Mouse (Mus musculus): ENCODE results near the gene Hist1h2bh.
"Not testable (repeated sequence)": the region's sequence is repeated elsewhere in the genome, so short reads cannot be mapped to it uniquely, and the experiment has no call there.

Hist1h2bh gene

DNA sequence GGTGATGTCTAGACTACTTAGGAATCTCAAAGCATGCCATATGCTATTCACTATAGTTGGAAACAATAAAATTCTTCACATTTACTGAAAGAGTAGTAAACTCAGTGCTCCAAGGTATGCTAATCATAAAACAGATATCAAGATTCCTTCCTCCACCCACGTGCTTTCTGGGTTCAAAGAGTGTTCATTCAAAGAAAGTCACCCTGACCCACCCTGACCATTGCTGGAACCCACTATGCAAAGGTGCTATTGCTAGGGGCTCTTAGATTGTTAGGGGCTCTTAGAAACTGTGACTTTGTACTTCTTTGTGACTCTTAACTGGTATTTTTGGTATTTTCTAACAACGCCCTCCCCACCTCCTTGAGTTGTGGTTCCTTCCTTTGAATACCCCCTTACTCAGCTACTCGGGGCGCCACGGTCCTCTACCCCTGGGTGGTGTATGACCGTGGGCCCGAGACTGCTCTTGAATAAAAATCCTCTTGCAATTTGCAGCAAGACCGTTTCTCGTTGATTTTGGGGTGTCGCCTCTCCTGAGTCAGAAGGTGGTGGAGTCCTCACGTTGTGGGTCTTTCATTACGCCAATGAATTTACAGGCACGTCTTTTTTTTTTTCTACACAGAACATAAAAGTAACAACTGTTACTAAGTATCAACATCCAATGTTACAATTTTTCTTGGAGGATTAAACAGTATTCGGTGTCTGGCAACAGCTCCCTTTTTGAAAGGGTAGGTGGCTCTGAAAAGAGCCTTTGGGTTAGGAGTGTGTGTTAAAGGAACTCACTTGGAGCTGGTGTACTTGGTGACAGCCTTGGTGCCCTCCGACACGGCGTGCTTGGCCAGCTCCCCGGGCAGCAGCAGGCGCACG is 30.1 kb upstream of the Hist1h2bh start:
- not testable (repeated sequence) for DNase-seq

DNA sequence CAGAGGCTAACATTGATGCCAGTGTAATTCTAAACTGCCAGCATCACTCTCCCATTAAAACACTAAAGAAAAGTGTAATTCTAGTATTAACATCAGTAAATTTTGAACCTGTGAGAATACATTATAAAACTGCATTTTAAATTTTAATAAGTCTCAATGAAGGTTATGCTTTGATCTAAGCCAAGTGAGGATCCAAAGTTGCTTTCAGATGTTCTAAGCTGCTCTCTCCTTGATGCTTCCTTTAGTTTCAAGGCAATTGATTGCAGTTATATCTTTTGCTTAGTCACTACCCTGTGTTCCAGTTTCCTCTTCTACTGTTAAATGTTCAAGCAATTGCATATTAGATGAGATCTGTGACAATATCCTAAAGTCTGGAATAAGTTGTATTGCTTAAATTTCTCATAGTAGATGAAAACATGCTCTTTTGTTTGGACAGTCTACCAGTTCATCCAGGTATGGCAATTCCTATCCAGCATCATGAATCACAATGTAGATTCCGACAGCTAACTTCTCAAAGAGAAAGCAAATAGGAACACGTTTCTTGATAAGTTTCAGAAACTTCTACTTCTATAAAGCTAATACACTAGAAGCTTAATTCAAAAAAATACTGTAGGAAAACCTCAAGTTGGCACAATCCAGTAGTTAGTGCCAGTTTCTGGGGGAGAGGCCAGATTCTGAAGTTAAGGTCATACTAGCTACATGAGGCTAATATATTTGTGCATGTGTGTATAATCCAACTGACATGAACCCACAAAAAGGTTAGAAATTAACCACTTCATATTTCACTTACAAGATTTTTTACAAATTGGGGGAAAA is 29.2 kb upstream of the Hist1h2bh start:
- no peak for DNase-seq

DNA sequence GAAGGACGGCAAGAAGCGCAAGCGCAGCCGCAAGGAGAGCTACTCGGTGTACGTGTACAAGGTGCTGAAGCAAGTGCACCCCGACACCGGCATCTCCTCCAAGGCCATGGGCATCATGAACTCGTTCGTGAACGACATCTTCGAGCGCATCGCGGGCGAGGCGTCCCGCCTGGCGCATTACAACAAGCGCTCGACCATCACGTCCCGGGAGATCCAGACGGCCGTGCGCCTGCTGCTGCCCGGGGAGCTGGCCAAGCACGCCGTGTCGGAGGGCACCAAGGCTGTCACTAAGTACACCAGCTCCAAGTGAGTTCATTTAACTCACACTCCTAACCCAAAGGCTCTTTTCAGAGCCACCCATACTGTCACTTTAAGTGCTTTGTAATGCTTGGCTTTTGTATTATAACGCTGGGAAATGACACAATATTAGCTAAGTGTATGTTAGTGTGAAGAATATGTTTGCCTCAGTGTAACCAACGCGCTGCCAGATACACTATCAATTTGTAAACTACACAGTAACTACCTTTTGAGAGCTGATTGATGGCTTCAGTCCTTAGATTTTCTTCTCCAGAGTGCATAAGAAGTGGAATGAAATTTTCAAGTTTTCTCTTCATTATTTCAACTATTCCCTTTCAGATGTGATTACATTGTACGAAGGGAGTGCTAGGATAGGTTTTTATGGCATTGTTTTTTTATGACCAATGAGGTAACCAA is 28.5 kb upstream of the Hist1h2bh start:
- not testable (repeated sequence) for DNase-seq

DNA sequence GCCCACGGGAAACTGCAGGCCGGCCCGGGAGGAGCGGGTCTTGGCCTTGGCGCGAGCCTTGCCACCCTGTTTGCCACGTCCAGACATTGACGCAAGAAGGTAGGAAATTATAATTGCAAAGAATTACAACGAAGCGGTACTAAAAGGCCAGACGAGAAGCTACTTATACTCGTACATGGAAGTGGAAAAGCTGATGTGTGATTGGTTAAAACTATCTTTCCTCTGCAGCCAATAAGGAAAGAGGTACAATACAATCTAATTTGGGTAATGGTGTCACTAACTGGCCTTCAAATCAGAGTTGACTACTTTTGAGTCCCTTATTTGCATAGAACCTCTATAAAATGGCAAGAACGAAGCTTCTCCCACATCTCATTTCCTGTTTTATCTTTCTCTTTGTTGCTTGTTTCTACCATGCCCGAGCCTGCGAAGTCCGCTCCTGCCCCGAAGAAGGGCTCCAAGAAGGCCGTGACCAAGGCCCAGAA is 27.9 kb upstream of the Hist1h2bh start, which contains the start of the genes Hist1h2ae and Hist1h2bg:
Gene Hist1h2ae (minus strand): TSS at position 199 of the 482 bp plus-strand sequence.
Gene Hist1h2bg (plus strand): TSS at position 375 of the 482 bp plus-strand sequence.
- DNase-seq = peak; percentile 87

DNA sequence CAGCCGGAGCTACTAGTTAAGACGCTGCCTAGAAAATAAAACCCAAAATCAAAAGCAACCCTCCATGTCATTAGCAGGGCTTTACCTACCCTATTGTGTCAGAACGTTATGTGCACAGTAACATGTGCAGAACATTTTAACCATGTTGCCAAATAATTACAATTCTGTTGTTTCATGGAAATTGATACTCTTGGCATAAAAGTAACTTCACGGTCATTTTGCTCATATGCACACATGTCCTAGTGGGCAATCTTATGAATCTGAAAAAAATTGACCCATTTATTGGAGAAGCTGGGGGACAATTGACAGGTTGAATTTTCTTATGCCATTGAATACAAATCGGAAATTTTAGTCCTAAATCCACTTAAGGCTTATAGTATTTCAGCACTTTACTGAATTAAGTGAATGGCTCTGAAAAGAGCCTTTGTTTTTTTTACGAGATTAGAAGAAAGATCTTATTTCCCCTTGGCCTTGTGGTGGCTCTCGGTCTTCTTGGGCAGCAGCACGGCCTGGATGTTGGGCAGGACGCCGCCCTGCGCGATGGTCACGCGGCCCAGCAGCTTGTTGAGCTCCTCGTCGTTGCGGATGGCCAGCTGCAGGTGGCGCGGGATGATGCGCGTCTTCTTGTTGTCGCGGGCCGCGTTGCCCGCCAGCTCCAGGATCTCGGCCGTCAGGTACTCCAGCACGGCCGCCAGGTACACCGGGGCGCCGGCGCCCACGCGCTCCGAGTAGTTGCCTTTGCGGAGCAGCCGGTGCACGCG is 27.2 kb upstream of the Hist1h2bh start:
- not testable (repeated sequence) for DNase-seq

DNA sequence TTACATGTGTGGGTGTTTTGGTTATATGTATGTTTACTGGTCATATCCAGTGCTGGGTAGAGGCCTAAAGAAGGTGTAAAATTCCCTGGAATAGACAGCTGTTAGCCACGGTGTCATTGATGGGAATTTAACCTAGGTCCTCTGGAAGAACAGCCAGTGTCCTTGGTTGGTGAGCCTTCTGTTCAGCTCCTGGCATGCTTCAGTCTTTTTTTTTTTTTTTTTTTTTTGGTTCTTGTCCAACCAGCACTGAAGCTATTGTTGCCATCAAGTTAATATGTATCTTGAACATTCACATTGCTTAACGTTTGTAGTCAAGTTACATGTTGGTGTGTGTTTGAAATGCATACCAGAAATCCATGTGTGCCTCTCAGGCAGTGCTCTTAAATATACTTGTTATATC is 21.3 kb upstream of the Hist1h2bh start:
- no peak for DNase-seq

DNA sequence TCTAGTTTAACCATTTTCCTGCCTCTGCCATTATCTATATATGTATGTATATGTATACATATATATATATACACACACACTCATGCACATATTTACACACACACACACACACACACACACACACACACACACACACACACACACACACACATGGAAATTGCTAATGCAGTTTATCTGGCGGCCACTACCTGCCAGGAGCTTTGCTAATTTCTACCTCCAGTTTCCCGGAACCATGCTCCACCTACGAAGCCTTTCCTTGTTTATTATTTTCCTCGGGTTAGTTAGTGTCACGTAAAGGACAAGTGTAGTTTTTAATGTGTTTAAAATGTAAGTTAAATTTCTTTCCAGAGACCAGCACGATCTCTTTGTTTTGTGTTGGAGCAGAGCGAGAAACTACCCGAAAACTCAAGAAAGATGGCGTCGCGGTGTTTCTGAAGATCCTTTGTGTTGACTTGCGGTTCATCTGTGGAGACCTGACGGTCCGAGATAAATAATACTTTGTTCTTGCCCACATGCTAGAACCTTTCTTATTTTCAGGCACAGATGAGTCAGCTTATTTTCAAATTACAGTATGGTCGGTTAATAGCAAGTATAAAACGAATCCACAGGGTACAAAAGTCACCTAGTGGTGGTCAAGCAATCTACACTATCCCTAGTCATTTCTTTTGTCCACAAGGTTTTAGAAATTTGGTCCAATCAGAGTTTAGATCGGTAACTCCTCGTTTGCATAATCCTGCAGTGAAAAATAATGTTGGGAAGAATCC is 19.7 kb upstream of the Hist1h2bh start:
- peak; percentile 80 for DNase-seq

DNA sequence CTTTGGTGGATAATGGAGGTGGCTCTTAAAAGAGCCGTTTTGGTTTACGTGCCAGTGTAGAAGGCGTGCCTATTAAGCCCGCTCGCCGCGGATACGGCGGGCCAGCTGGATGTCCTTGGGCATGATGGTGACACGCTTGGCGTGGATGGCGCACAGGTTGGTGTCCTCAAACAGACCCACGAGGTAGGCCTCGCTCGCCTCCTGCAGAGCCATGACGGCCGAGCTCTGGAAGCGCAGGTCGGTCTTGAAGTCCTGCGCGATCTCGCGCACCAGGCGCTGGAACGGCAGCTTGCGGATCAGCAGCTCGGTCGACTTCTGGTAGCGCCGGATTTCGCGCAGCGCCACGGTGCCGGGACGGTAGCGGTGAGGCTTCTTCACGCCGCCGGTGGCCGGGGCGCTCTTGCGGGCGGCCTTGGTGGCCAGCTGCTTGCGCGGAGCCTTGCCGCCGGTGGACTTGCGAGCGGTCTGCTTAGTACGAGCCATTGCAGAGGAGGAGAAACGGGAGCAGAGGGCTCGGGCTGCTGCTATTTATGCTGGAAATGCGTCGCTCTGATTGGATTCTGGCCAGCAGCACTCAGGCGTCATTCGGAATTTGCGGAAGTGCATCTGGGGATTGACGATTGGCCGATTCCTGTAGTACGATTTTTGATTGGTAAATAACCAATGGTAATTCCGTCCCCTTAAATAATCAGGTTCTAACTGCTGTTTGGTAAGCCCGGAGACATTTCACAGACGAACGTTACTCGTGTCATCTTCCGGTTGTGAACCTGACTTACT is 18.9 kb upstream of the Hist1h2bh start, which contains the start of gene Hist1h3e:
Gene Hist1h3e (minus strand): TSS at position 487 of the 777 bp plus-strand sequence.
- DNase-seq = peak; percentile 96

DNA sequence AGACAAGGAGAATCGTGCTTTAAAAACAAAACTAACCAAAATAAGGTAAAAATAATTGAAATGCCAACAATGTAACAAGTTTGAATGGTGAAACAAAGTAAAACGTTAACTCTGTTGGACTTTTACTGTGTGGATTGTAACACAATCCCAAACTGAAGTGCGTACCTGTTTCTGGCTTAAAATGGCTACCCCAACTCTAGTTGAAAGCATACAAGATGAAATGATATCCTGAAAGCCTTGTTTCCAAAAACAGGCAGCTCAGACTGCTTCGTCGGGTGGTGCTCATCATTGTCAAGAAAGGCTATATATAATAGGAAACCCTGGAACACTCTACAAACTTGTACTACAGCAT is 18.3 kb upstream of the Hist1h2bh start:
- DNase-seq = not testable (repeated sequence)

DNA sequence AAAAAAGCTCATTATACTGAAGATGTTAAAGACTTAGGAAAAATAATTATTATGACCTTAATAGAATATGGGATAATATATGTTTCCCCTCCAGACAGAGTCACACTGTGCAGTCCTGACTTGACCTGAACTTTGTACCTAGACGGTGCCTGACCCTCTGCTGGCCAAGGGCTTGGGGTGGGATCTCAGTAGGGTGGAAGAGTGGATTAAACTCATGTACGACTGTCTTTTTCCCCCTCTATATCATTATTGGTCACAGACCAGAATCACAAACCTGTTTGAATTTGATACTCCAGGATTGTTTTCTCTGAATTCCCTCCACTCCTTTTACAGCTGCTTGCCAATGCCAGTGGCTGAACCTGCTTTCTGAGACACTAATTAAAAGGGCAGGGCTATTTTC is 17.5 kb upstream of the Hist1h2bh start:
- DNase-seq = not testable (repeated sequence)

DNA sequence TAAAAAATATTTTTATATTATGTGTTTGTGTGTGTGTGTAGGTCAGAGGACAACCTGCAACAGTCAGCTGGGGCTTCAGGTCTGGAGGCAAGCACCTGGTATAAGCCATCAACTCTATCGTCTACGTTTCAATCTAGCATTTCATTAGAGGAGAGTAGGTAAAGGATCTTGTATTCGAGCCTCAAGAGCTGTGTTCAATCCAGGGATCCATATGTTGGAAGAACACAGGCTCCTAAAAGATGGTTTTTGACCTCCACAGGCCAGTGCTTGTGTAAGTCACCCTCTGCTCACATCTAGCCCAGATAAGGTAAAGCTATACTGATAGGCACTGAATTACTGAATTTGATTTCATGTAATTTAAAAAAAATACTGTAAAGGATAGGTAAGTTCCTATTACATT is 13.7 kb upstream of the Hist1h2bh start:
- DNase-seq = peak; percentile 29

DNA sequence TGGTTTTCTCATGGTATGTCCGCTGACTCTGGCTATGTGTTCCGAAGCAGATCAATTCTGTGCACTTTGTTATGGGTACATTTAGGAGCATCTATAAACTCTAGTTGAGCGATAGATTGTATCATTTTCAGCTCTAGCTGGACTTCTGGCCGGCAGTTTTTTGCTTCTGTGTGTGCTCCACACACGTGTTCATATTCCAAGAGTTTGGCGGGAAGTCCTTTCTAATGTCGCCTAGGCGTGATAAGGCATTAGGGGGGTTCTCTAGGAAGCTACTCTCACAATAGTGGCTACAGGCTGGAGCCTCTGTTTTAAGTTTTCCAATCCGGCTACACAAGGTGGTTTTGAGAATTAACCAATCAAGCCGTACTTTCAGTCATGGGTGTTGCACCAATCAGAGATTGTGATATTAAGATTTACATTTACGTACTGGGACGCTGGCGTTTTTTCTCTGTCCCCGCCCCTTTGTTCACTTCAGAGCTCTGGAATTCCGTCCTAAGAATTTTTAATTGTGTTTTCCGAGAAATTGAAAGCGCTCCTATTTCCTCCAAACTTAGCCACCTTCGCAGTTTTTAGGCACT is 12.7 kb upstream of the Hist1h2bh start:
- DNase-seq = peak; percentile 94

DNA sequence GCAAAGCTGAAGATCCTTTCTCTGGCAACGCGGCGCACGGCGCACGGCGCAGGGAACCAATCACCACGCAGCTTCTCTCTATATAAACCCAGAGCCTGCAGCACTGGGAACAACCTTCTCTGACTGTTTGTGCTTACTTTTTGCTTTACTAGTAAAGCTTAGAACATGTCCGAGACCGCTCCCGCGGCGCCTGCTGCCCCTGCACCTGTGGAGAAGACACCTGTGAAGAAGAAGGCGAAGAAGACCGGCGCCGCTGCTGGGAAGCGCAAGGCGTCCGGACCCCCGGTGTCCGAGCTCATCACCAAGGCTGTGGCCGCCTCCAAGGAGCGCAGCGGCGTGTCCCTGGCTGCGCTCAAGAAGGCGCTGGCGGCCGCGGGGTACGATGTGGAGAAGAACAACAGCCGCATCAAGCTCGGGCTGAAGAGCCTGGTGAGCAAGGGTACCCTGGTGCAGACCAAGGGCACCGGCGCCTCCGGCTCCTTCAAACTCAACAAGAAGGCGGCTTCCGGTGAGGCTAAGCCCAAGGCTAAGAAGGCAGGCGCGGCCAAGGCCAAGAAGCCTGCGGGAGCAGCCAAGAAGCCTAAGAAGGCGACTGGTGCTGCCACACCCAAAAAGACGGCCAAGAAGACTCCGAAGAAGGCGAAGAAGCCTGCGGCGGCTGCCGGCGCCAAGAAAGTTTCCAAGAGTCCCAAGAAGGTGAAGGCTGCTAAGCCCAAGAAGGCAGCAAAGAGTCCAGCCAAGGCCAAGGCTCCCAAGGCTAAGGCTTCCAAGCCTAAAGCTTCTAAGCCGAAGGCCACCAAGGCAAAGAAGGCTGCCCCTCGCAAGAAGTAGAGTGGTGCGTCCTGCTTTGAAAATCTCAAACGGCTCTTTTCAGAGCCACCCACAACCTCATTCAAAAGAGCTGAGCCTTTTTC is 12.0 kb upstream of the Hist1h2bh start:
- DNase-seq = peak; percentile 81

DNA sequence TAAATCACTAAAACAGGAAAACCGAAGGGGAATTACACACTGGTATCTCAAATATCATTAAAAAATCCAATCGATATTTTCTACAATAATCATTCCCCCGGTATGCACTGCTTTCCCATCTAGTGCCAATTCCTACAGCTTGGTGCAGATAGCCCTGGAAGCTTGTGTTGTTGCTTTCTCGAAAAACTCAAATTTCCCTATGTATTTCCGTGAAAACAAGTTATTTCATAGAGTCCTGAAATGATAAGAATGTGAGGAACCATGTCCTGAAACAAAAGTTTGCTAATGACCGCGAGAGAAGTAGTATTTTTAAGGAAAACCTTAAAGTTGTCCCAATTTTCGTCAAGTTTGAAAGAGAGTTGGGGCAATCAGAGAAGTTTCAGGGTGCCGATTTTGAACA is 11.2 kb upstream of the Hist1h2bh start:
- no peak for DNase-seq

DNA sequence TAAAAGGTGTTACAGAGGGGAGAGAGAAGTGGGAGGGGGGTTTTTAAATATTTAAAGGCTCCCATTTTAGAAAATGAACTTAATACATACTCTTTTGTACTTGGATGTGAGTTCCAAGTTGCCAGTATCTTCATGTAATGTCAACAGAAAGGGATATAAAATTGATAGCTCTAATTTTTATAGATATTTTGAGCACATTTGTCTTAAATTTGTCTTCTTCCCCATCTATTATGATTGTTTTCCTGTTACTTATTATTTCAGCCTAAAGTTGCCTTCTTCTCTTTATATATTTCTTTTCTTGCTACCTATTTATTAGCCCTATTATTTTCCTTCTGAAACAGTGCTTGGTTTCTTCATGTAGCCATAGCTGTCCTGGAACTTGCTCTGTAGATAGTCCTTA is 9.8 kb upstream of the Hist1h2bh start, which contains the start of gene Hist1h1d:
Gene Hist1h1d (plus strand): TSS at position 301 of the 400 bp plus-strand sequence.
- no peak for DNase-seq

DNA sequence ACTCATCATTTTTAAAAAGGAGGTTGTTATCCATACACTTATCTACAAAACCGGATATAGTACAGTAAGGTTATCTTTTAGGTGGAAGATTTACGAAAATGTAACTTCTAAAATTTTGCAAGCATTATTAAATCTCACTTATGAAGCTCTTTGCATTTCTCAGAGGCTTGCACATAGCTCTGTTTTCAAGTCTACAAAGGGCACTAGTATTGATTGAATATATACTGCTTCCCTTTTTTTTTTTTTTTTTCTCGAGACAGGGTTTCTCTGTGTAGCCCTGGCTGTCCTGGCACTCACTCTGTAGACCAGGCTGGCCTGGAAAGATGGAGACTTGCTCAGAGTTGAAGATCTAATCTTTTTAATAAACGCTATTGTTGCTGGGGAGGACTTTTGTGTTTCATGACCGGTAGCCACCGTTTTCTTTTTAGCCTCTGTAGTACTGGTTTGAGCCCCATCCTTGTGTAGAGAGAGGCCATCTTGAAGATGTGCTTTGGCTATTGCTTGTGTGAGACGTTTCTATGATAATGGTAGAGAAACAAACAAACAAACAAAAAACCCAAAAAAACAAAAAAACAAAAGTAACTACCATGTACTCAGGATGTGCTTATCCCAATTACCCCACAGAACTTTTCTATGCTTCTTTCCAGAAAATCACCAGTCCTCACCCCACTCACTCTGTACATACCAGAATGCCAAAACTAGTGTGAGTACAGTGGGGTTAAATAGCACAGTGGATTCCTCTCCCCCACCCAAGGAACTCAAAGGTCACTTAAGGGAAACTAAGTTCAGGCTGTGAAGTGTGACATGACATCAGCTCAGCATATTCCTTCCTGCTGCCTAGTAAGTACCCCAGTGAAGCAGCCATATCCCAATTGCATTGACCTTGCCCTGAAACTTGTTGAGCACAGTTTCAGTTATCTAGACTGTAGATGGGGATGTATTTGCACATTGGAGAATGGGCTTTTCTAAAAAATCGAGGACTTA is 9.0 kb upstream of the Hist1h2bh start:
- peak; percentile 30 for DNase-seq

DNA sequence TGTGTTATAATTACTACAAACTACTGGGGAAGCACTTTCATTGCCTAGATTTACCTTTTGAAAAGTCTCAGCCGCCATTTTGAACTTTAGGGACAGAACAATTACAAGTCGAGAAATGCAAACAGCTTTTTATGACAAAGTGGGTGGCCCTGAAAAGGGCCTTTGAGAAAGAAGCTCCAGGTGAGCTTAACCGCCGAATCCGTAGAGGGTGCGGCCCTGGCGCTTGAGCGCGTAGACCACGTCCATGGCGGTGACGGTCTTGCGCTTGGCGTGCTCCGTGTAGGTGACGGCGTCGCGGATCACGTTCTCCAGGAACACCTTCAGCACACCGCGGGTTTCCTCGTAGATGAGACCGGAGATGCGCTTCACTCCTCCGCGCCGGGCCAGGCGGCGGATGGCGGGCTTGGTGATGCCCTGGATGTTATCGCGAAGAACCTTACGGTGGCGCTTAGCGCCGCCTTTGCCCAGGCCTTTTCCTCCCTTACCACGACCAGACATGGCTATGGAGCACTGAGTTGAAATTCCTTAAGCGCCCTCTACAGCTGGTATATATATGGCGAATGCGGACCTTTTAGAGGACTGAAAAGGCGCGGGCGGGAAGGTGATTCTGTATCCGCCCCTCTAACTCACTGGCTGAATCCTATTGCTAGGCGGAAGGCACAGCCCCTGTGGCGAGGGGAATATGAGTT is 8.1 kb upstream of the Hist1h2bh start, which contains the start of gene Hist1h4f:
Gene Hist1h4f (minus strand): TSS at position 503 of the 689 bp plus-strand sequence.
- DNase-seq = peak; percentile 95
